Mouse (Mus musculus) left cerebral cortex, adult 18-20 months (tissue): ENCODE data around the gene Ube2f. TPM values are rescaled to one million over a fixed set of nuclear protein-coding genes. Genes with fewer than 3 reads are reported as not detected.

Source experiments
- DNase-seq, 2 experiments: peaks; one replicate each; pipeline ENCODE4 v3.0.0; 2021 to 2022; ENCODE audit warnings: low spot score in 2 of 2, mixed read lengths in 1 of 2
- total RNA-seq, 2 experiments: library from RNA; stranded (reverse); gene quantifications; 2 replicates each; pipeline ENCODE4 v1.2.3; 2021

Ube2f gene
- total RNA-seq, 2 experiments from 2014 or later, result 57.6 to 57.9 TPM

DNA sequence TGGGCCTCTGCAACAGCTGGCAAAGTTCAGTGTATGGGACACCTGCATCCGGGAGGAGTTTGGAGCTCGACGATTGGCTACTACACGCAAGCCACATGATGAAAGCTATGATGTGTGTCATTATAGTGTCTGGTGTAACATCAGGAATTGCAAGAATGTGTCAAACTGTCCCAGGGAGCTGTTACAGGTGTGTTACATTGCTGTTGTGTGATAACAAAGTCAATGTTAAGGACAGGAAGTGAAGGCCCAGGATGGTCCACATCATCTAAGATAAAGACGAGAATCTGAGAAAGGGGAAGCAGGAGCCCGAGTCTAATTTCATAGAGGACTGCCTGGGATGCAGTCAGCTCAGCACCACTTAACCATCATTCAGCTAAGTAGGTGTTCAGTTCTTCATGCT, 45.4 kb downstream of the Ube2f start:
- DNase-seq, result no peak

DNA sequence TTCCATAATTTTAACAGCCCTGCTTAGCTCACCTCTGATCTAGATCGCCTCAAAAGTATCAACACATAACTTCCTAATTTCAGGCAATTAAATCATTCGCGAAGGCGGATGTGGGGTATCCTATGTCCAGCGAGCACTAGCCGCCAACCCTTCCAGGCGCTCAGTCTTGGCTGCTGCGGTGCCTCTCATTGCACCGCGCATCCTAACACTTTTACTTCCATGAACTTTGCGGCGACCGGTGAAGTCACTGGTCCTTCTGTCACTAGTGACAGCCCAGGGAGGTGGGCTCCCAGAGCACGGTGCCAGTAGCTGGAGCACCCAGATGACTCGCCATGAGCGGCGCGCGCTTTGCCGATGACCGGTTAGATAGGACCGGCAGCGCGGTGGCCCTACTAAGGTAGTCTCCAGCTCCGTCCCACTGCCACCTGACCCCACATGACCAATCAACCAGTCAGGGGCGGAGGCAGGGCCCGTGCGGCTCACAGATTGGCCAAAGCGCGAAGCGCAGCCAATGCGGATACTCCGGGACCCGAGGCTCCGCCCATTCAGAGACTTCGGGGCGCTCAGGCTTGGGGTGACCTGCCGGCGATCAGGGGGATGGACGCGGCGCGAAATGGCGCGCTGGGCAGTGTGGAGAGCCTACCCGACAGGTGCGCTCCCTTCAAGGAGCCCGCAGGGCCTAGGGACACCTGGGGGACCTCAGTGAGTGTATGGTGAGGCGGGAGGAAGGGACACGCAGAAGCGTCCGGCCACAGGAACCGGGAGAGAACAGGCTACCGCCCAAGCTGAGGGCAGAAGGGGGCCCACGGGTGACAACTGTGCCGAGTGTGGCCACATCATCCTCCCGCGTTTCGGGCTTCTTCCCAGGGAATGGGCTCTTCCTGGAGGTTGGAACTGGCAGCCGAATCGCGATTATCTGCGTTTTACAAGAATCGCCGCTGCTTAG, 48.0 kb downstream of the Ube2f start, which contains the start of gene Scly:
Gene Scly (plus strand): TSS at position 540 of the 946 bp plus-strand sequence.
- DNase-seq, result peak; percentile 90 to 96

DNA sequence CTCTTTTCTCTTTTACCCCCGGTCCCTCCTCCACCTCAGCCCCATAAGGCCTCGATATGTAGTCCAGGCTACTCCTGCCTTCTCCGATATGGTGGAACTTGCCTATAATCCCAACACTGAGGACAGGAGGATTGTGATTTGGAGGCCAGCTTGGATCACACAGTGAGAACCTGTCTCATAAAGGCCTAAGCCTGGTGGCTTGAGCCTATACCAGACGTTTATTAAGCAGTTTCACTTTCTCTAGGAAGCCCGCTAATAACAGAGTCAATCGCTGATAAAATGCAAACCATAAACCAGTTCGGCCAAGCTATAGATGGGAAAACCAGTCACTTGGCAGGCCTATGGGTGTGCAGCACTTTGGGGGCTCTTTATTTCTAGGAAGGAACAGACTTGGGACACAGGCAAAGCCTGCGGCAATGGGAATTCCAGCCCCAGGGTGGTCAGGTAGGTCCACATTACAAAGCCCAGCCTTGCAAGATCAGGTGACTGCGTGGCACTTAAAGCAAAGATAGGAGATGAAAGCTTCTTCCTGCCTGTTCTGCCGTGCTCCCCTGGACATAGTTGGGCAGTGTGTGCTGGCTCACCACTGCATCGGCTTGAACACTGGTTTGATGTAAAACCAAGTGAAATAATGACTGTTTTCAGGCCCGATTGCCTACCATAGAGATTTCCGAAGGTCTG, 49.1 kb downstream of the Ube2f start:
- no peak for DNase-seq

DNA sequence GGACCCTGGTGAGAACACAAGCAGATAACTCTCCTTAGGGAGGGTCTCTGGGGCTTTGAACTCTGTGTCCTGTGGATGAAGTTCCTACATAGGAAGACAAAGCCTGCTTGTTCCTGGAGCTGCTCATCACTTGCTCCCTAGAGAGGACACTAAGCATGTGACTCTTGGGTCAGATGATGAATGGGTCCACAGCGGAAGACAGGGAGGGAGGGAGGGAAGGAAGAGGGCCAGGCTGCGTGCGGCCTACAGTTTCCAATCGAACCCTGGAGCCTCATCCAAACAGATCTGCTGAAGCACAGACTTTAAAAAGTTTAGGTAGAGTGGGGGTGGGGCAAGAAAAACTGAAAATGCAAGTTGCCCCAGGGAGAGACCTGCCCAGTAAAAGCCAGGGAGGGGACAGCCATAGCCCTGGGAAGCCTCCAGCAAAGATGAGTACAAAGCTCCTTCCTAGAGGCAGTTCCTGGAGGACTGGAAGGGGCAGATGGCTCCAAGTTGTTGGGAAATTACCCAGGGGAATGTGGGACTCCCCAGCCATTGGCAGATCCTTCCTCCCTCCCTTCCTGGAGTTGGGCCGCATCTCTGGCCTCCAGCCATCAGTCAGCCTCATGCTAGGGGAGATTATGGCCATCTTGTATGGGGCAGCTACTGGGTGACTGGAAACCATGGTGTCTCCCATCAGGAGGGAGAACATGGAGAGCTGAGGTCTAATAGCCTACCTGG, 49.8 kb downstream of the Ube2f start:
- no peak for DNase-seq

DNA sequence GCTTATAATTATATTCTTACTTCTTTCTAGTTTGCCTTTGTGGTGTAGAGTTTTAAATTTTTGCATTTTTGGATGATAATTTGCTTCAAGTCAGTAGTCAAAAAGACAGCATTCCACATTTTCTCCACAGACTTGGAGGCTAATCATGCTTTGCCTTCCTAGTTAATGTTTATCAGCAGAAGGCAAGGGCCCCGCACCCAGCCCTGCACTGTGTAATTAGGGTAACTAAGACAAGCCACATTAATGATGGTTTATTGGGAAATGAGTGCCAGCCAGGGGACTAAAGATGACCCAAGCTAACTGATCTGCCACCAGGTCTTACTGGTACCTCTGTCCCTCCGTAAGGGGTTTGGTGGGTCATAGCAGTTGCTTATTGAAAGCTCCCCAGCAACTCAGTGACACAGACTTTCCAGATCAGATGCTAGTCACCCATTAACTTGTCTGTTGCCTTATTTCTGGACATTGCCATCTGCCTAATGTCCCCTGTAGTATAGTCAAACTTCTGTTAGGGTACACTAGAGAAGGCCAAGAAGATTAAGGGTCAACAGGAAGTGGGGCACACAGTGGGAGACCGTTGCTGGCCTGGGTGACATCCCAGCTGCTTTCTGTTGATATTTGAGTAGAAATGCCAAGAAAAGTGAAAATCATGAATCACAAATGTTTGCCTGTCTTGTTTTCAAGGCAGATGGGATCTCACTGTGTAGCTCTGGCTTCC, 51.3 kb downstream of the Ube2f start:
- DNase-seq, result no peak

DNA sequence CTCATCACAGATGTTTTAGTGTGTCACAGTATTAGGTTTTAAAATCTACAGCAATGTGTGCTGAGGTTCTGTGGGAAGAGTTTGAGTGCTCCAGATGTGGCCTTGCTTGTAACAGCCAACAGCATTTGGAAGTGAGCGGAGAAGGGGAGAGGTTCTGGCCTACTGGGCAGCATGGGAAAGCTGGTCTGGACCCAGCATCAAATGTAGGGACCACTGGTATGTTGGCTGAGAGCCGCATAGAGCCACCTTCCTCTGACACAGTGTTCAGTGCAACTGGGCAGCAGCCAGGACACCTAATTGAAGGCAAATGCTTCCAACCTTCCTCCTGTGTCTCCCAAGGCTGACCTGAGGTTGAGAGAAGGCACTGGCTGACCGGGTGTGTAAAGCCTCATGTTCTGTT, 51.9 kb downstream of the Ube2f start:
- no peak for DNase-seq

DNA sequence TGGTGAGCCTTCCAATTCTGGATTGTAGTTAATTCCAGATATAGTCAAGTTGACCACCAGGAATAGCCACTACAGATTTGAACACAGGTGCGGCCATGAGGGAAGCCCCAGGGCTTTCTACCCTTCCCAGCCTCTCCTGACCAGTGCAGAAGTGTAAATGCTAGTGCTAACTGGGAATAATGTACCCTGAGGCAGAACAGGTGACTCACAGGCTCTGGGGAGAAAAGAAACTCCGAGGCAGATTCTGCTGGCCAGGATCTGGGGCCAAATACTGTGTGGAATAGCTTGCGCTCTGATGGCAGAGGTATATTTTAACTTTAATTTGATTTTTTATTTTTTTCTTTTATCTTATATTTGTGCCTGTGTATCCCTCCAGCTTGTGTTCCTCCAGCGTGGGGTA, 54.5 kb downstream of the Ube2f start:
- no peak for DNase-seq

DNA sequence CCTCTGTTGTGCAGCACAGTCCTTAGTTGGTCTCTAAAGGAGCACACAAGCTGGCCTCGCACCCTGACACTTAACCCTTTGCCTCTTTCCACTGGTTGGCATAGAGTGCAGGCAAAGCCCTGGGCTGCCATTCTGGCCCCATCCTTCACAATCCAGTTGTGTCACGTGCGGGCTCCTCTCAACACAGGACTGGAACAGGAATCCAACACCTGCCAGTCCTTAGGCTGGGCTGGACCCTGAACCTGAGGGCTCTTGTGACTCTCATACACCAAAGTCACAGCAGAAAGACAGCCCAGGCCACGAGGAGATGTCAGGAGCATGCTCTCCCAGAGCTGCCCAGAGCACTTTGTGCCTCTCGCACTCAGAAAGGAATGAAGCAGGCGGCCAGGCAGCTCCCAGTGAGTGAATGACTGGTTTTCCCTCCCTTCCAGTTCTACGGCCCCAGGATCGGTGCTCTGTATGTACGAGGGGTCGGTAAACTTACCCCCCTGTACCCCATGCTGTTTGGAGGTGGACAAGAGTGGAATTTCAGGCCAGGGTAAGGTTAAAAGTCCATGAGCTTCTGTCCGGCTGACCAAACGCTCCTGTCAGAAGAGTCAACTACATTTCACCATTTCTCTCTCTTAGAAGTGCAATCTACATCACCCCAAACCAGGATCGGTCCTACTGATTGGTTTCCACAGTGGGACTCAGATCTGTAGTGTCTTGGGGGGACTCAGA, 59.4 kb downstream of the Ube2f start:
- DNase-seq, result no peak

DNA sequence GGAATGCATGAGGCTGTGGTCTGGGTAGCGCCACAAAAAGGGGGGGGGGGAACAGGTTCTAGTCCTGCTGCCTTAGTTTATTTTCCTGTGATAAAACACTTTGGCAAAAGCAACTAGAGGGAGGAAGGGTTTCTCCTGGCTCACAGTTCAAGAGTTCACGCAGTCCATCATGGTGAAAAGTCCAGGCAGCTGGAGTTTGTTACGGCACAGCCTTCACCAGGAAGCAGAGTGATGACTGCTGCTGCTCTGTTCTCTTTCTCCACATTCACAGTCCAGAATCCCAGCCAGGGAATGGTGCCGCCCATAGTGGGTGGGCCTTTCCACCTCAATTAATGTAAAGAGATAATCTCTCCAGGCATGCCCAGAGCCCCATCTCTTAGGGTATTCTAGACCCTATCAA, 62.2 kb downstream of the Ube2f start:
- DNase-seq, result no peak

DNA sequence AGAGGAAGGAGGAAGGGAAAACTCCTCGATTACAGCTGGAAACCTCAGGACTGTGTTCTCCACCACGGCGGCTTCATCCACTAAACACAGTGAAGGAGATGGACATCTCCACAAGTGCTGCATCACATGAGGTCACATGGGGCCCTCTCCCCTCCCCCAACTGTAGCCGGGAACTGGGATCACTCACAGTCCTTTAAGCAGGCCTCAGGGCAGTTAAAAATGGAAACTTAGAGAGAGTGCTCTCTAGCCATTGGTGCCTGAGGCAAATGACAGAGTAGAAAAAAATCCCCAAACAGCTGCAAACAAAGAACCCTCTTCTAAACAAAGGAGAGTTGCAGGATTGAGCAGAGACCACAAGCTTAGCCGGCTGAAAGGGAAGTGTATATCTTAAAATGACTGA, 63.1 kb downstream of the Ube2f start:
- no peak for DNase-seq

DNA sequence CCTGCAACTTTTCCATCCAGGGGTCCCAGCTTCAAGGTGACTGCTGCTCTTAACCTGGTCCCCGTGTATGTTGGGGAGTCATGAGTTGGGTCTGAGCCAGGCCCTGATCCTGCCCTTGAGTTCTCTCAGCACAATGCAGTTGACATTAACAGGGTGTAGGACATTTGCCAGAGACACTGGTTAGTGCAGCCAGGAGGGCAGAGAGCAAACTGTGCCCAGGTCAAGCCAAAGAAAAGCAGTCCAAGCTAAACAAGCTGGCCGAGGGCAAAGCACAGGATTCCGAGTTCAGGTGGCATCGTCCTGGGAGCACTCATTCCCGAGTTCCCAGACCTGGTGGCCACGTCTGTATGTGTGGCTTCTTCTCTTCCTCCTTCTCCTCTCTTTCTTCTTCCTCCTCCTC, 67.6 kb downstream of the Ube2f start:
- no peak for DNase-seq

DNA sequence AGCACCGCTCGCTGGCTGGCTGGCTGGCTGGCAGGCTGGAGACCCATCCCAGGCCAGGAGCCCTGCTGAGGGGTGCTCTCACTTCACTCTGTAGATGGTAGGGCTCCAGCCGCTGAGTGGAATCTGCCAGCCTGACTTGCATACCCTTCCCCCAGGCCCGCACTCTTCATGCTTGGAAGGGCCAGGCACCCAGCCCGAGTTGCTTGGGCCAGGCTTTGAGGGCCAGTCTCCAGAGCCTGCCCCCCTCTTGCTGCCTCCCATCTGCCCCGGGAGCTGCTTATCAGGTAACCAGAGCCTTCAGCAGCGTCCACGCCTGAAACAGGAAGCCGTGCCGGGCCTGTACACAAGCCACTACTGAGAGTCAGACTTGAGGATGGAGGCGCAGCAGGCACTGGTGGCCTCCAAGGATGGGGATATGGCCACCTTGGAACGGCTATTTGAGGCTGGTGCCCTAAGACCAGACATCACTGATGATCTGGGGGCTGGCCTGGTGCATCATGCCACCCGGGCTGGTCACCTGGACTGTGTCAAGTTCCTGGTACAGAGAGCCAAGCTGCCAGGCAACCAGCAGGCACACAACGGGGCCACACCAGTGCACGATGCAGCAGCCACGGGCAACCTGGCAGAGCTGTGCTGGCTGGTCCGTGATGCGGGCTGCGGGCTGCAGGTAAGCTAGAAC, 71.8 kb downstream of the Ube2f start, which contains the start of gene Espnl:
Gene Espnl (plus strand): TSS at position 316 of the 679 bp plus-strand sequence.
- no peak for DNase-seq

DNA sequence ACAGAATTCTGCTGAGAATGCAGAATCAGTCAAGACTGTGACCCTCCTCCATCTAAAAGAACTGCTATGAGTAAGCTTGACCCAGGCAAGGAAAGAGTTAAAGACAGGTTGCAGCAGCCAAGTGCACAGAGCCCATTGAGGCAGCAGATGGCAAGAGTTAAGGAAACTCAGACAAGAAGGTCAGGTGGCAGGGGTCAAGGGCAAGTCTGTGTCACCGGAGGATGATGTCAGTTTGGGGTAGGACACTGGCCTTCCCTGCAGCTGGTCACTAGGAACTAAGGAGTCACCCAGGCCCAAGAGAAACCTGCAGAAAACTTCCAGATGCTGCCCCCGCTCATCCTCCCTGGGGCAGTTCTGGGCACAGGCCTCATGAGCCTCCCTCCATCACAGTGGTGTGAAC, 74.5 kb downstream of the Ube2f start:
- DNase-seq, result no peak

DNA sequence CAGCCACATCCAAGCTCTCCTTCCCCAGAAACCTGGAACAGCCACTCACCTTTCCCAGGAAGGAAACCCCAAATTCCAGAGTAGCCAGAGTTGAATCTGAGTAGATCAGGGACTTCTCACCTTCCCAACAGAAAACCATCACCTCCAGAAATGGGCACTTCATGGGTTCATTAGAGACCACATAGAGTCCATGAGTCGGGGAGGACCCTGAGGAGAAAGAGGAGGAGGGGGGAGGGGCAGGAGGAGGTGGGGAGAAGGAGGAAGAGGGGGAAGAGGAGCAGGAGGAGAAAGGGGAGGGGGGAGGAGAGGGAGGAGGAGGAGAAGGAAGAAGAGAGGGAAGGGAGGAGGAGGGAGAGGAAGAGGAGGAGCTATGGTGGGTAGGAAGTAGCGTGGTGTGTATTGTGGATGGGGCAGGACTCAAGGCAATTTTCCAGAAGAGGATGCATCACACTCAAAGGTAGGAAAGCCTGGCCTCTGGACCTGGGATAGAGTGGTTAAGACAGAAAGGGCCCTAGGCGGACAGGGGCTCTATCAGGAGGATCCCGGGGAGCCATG, 75.5 kb downstream of the Ube2f start:
- no peak for DNase-seq

DNA sequence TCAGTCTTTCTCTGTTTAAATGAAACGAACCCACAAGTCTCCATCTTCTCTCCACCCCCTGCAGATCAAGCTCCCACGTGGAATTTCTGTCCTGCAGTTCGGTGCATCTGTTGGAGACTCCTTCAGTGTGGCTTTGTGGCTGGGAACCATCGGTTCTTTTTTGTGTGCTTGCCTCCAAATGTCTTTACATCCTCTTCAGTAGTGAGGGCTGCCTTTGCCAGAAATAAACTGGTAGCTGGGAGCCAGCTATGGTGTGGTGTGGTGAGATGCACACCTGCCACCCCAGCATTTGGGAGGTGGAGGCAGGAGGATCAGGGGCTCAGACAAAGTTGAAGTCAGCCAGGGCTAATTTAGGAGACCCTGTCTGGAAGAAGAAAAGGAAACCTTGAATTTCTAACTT, 82.0 kb downstream of the Ube2f start:
- peak; percentile 25 to 56 for DNase-seq

DNA sequence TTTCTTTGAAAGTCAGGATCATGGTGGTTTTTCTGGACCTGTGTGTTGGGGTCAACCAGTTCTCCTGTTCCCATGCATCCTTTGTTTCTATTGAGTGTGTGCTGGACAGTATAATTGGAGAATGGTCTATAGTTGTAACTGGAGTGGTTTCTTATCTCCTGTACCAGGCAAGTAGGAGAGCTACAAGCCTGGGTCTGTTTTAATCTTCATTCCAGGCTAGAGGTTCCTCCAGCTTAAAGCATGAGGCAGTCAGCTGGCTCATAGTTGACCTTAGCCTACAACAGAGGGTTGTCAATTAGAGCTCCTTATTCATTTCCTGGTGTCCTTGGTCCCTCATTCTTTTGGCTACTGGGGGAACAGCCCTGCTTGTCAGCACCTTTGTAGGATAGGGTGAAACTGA, 83.5 kb downstream of the Ube2f start:
- DNase-seq, result no peak

DNA sequence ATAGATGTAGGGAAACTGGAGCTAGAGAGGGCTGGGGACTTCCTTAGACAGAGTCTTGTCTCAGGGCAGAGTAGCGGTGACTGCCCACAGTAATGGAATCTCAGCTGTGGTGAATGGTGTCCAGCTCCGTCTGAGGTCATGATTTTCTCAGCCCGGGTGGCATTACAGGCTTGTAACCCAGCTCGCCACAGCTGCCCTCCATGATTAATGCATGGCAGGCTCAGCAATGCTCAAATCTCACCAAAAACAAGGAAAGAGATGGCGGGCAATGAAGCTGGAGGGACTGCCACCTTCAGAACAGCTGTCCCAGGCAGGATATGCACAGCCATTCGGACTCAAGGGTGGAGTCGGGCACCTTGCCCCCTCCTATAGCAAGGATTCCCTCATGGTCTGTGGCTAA, 87.3 kb downstream of the Ube2f start:
- no peak for DNase-seq
